Mouse (Mus musculus): ENCODE data around the gene 2210408I21Rik.

DNA sequence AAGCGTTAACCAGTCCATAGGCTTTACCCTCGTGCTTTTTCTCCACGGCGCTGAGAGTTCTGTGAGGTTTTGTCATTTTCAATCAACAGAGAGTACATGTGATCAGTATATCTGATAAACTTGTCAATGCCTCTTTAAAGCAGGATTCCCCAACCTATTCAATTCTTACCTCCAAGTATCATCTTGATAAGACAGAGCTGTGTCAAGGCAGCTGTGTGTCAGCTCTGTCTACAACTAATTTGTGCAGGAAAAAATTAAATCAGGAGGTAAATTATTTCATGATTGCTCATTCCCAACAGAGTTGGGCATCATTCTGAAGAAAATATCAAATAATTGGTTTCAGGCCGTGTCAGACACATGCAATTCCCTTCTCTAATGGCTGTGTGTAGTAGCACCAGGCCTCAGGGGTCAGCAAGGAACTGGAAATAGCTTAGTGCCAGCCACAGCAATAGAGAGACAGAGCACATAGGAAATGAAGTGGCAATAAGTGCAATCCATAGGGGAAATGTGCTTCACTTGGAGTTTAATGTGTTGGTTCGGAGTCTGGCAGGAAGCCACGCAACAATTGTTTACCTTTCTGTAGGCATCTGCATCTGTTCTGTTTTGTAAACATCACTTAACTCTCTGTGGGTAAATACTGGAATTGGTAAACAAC lies 73.6 kb downstream of the 2210408I21Rik start:
- TF ChIP-seq CTCF (IDR thresholded peaks at IDR 0.05; ENCODE audit: low read depth) (no peak), EP300 (IDR thresholded peaks at IDR 0.05; ENCODE audit: low read depth) (no peak)
